Mouse (Mus musculus) bone marrow macrophage, adult 2 months (primary cell): ENCODE results near the gene Limd1.

ENCODE experiments used
- CTCF ChIP-seq: IDR thresholded peaks from 2 replicates; pipeline ENCODE4 v1.5.1; 2012; ENCODE audit warnings: low read depth, mild to moderate bottlenecking, low read length, moderate library complexity
- POLR2A ChIP-seq: IDR thresholded peaks from 2 replicates; pipeline ENCODE4 v1.6.1; 2012; ENCODE audit warnings: mild to moderate bottlenecking, low read depth, low read length, borderline replicate concordance

- TF ChIP-seq CTCF (no peak), POLR2A (no peak)
These were observed 38.3 kb downstream of the Limd1 start for GRCm38 (mm10) chr9:123516641-123517385.
